Mouse (Mus musculus) limb, embryonic 15.5 days (tissue): ENCODE results near the gene Abhd4. TPM values are rescaled to one million over a fixed set of nuclear protein-coding genes. Genes with fewer than 3 reads are reported as not detected.

ENCODE experiments used
- ATAC-seq: fragments of 200-750 bp; cut with Nextera tagmentation; 2 replicates; pipeline ENCODE4 v1.8.0; 2017; ENCODE audit warnings: low read depth, moderate TSS enrichment; ENCODE audit not compliant: insufficient number of reproducible peaks, low FRiP score, low TSS enrichment
- H3K27ac ChIP-seq: fragments of 300-500 bp; sonication (generic); 2 replicates; pipeline ENCODE4 v1.5.1; 2015; ENCODE audit warnings: moderate library complexity, mild to moderate bottlenecking, inconsistent platforms
- H3K27me3 ChIP-seq: fragments of 300-500 bp; sonication (generic); 2 replicates; pipeline ENCODE4 v1.6.1; 2015; ENCODE audit warnings: inconsistent platforms
- H3K36me3 ChIP-seq: fragments of 300-500 bp; sonication (generic); 2 replicates; pipeline ENCODE4 v1.6.1; 2015; ENCODE audit warnings: inconsistent platforms
- H3K4me1 ChIP-seq: fragments of 300-500 bp; sonication (generic); 2 replicates; pipeline ENCODE4 v1.6.1; 2015; ENCODE audit warnings: inconsistent platforms
- H3K4me2 ChIP-seq: fragments of 300-500 bp; sonication (generic); 2 replicates; pipeline ENCODE4 v1.6.1; 2015; ENCODE audit warnings: mild to moderate bottlenecking, inconsistent platforms
- H3K4me3 ChIP-seq: fragments of 300-500 bp; sonication (generic); 2 replicates; pipeline ENCODE4 v1.5.1; 2015; ENCODE audit warnings: mild to moderate bottlenecking, inconsistent platforms
- H3K9ac ChIP-seq: fragments of 300-500 bp; sonication (generic); 2 replicates; pipeline ENCODE4 v1.6.1; 2015; ENCODE audit warnings: inconsistent platforms
- H3K9me3 ChIP-seq: fragments of 300-500 bp; sonication (generic); 2 replicates; pipeline ENCODE4 v1.6.1; 2016; ENCODE audit warnings: inconsistent platforms
- WGBS: fragments of 180-500 bp; shearing (Covaris S2); methylation state at CpG from one replicate; pipeline ENCODE4 v1.1.7; 2015; 5-methylcytosine and 5-hydroxymethylcytosine counted together
- polyA plus RNA-seq: library from polyadenylated mRNA; unstranded; fragments of >200 nt; fragmentation: Nextera tagmentation; extraction: Ambion mirVana; gene quantifications from 2 replicates; pipeline ENCODE4 v1.2.1, GENCODE M21; 2015

Abhd4 gene
- polyA plus RNA-seq, 1 experiment from 2014 or later, result 56.4 TPM

DNA sequence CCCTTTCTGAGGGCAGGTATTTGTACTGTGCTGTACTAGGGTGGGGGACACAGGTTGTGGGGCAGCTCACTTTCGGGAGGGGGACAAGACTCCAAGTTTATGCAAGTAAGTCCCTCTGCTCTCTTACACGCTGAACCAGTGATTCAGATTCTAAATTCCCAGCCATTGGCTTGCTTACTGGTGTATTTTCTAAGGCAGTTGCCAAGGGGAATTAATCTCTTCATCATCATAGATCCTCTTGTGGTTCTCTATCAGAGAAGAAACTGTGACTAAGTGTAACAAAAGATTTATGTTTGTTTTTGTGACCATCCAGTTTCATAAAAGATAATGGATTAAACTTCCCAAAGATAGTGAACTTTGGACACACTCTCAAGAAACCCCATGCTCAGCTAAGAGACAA is 40.3 kb upstream of the Abhd4 start:
- WGBS, result 87% methylated on average over 2 of the region's 2 CpGs
- Histone ChIP-seq H3K9me3 (no peaks in the 10 kb centered on the region), H3K9ac (no peak overlapping the region), H3K4me1 (peaks cover 2% of the 10 kb centered on the region), H3K27me3 (no peaks in the 10 kb centered on the region), H3K36me3 (no peaks in the 10 kb centered on the region), H3K4me3 (no peak overlapping the region), H3K27ac (no peak overlapping the region), H3K4me2 (no peak overlapping the region)
- ATAC-seq, result no peak

DNA sequence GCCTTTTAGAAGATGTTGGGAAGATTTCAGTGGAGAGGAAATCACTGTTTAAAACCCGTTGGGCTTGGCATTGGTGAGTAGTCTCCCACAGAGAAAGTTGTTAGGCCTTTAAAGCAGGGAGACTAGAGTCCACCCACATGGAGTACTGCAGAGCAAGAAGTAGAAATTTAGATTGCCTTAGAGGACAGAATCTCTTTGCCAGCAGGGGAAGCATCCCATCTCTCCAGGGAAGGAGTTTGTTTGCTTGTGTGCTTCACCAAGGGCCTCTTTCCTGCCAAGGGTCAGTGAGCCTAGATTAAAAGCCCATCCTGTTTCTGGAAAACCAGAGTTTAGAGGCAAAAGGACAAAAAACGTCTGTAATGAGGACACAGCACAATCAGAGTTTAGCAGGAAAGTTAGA is 39.5 kb upstream of the Abhd4 start:
- no peak overlapping the region for H3K4me2 ChIP-seq
- ATAC-seq, result no peak
- H3K27ac ChIP-seq, result no peak overlapping the region
- 18% methylated on average over 2 of the region's 2 CpGs for WGBS
- H3K4me1 ChIP-seq, result peaks cover 10% of the 10 kb centered on the region
- no peak overlapping the region for H3K9ac ChIP-seq
- H3K9me3 ChIP-seq, result no peaks in the 10 kb centered on the region
- no peaks in the 10 kb centered on the region for H3K36me3 ChIP-seq
- H3K27me3 ChIP-seq, result no peaks in the 10 kb centered on the region
- no peak overlapping the region for H3K4me3 ChIP-seq

DNA sequence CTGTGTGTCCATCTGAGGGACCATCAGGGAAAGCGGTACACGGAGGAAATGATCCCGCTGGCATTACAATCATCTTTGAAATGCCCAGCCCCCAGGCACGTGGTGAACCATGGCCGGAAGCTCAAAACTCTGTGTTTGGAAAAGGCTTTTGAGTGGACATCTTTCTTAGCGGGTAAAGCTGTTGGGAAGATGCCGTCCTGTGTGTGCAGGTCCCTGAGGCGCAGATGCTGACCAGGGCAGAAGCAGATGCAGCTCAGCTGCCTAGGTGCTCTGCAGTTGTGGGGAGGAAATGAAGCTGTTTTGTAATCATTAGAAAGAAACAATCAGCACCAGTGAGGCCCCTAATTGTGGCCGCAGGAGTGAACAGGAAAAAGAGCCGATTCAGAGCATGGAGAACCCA is 39.1 kb upstream of the Abhd4 start:
- Histone ChIP-seq H3K27me3 (no peaks in the 10 kb centered on the region), H3K36me3 (no peaks in the 10 kb centered on the region), H3K4me2 (no peak overlapping the region), H3K27ac (no peak overlapping the region), H3K9me3 (no peaks in the 10 kb centered on the region), H3K4me1 (peaks cover 13% of the 10 kb centered on the region), H3K9ac (no peak overlapping the region), H3K4me3 (no peak overlapping the region)
- WGBS, result 58% methylated on average over 10 of the region's 10 CpGs
- ATAC-seq, result no peak

DNA sequence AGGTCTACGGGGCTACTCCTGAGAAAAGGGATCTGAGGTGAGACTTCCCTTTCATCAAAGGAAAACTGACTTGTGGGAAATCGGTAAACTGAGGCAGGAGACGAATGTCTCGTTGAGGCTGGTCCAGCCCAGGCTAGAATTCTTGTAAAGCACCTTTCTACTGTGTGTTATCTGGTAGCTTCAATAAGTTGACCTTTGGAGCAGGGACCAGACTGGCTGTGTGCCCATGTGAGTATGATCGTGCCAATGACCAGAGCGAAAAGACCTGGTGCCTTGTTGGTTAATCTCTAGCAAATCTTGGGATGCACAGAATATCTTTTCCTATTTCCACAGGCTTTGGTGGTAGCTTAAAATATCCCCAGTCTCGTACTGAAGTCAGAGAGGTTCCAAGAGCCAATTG is 37.9 kb upstream of the Abhd4 start:
- peaks cover 13% of the 10 kb centered on the region for H3K4me1 ChIP-seq
- ATAC-seq, result no peak
- no peak overlapping the region for H3K27ac ChIP-seq
- WGBS, result 76% methylated on average over 7 of the region's 7 CpGs
- H3K4me2 ChIP-seq, result no peak overlapping the region
- no peak overlapping the region for H3K9ac ChIP-seq
- no peaks in the 10 kb centered on the region for H3K27me3 ChIP-seq
- no peak overlapping the region for H3K4me3 ChIP-seq
- no peaks in the 10 kb centered on the region for H3K9me3 ChIP-seq
- no peaks in the 10 kb centered on the region for H3K36me3 ChIP-seq

DNA sequence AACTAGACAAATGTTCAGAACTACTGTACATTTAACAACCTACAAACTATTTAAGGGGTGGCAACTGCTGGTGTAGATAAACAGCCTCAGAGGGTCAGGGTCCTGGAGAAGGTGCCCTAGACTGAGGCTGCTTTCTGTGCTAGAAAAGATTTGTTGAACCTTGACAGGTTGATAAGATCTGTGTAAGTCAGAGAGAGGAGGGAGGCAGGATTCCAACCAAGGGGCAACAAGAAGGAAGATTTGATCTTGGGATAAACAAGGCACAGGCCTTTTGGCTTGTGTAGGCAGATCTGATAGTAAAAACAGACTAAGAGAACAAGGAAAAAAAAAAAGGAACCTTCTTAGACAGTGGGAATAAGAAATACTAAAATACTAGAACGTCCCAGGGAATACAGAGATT is 35.8 kb upstream of the Abhd4 start:
- H3K27ac ChIP-seq, result no peak overlapping the region
- ATAC-seq, result no peak
- WGBS, result 24% methylated on average over 1 of the region's 1 CpGs

DNA sequence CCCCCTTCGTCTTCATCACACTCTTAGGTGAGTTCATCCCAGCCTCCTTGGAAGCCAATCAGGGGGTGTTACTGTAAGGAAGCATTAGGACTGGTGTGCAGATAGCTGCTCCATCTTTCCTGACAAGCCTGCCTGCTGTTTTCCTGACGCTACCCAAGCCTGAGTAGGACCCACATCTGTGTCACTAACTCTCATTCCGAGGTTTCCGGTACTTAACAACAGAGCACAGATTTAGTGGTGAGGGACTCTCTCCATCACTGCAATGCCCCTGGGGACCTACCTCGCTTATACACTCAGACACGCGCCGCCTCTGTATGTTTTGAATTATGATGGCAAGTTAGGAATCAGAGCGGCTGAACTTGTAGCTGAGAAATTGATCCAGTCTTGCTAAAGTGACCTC is 35.3 kb upstream of the Abhd4 start:
- H3K9ac ChIP-seq, result no peak overlapping the region
- no peaks in the 10 kb centered on the region for H3K36me3 ChIP-seq
- H3K4me3 ChIP-seq, result no peak overlapping the region
- ATAC-seq, result no peak
- H3K27ac ChIP-seq, result no peak overlapping the region
- H3K4me1 ChIP-seq, result peaks cover 15% of the 10 kb centered on the region
- no peaks in the 10 kb centered on the region for H3K27me3 ChIP-seq
- H3K4me2 ChIP-seq, result no peak overlapping the region
- H3K9me3 ChIP-seq, result no peaks in the 10 kb centered on the region
- WGBS, result 24% methylated on average over 9 of the region's 9 CpGs

More for the DNA sequence above, 35.8 kb upstream of the Abhd4 start:
- Histone ChIP-seq H3K9me3 (no peaks in the 10 kb centered on the region), H3K36me3 (no peaks in the 10 kb centered on the region), H3K4me2 (no peak overlapping the region), H3K9ac (no peak overlapping the region), H3K27me3 (no peaks in the 10 kb centered on the region), H3K4me3 (no peak overlapping the region), H3K4me1 (peaks cover 13% of the 10 kb centered on the region)

DNA sequence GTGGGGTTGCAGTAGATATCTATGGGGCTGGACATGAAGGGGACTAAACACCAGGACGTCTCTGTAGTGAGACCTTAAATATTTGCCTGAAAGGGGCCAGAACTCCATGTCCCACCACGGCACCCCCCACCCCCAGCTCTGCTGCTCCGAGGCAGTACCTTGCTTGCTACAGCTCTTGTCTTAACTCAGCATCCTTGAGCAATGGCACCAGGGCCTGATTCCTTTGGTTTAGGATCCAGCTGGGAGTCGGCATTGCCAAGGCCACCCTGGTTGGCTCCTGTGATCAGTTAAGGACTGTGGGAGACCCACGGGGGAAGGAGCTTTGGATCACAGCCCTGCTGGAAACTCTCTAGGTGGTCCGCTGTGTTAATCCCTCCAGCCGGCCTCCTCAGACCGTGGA is 34.7 kb upstream of the Abhd4 start:
- Histone ChIP-seq H3K4me2 (no peak overlapping the region), H3K4me1 (peaks cover 15% of the 10 kb centered on the region), H3K9ac (no peak overlapping the region), H3K4me3 (no peak overlapping the region), H3K36me3 (no peaks in the 10 kb centered on the region), H3K9me3 (no peaks in the 10 kb centered on the region), H3K27ac (0 out of 2 replicates have a peak overlapping the region, but pooled peaks have one; percentile 17), H3K27me3 (no peaks in the 10 kb centered on the region)
- no peak for ATAC-seq
- WGBS, result 22% methylated on average over 8 of the region's 8 CpGs

DNA sequence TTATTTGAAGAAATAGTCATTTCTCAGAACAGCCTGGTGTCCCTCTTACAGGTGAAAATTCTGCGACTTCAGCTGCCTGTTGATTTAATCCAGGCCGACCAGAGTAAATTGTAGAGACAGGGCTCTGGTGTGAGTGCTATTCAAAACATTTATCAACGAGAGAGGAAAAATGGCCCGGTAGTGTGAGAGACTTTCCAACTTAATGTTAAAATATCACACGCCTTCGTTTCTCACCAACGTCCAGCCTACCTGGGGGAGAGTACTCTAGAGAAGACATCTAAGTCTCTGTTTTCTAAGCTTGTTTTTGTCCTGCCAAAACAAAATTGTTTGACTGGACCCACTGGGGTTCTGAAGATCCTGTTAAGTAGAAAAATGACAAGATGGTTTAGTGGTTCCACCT is 34.1 kb upstream of the Abhd4 start:
- no peak overlapping the region for H3K4me3 ChIP-seq
- 55% methylated on average over 7 of the region's 7 CpGs for WGBS
- no peaks in the 10 kb centered on the region for H3K27me3 ChIP-seq
- ATAC-seq, result no peak
- no peaks in the 10 kb centered on the region for H3K36me3 ChIP-seq
- H3K9ac ChIP-seq, result no peak overlapping the region
- H3K9me3 ChIP-seq, result no peaks in the 10 kb centered on the region
- H3K27ac ChIP-seq, result no peak overlapping the region
- H3K4me2 ChIP-seq, result no peak overlapping the region
- H3K4me1 ChIP-seq, result peaks cover 18% of the 10 kb centered on the region

DNA sequence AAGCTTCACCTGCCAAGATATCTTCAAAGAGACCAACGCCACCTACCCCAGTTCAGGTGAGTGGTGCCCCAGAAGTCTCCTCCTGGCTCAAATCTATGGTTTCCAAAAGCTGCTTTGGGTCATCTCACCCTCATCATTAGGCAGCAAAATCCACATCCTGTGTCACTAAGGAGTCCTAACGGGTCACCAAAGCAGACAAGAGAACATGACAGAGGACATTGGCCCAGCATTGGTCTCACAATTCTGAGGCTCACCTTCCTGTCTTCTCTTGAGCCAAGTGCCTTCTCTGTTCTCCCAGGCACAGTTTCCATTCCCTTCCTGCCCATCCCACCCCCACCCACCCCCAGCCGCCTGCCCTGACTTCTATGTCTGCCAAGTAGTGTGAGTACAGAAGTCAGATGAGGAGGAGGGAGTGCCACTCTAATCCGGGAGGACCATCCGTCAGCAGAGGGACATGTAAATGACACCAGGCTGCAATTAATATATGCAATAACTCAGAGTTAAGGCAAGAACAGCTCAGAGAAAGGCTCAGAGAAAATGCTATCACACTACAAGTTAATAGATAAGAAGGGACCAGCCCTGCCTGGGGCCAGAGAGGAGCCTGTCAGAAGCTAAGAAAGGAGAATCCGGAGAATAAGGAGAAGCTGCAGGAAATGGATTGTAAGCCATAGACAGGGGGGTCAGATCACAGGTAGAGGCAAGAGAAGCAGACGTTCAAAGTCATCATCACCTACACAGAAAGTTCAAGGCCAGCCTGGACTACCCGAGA is 33.1 kb upstream of the Abhd4 start:
- peaks cover 25% of the 10 kb centered on the region for H3K4me1 ChIP-seq
- no peak overlapping the region for H3K4me2 ChIP-seq
- no peaks in the 10 kb centered on the region for H3K36me3 ChIP-seq
- 75% methylated on average over 8 of the region's 8 CpGs for WGBS
- H3K27ac ChIP-seq, result no peak overlapping the region
- H3K9me3 ChIP-seq, result no peaks in the 10 kb centered on the region
- no peak overlapping the region for H3K9ac ChIP-seq
- no peaks in the 10 kb centered on the region for H3K27me3 ChIP-seq
- H3K4me3 ChIP-seq, result no peak overlapping the region
- no peak for ATAC-seq

DNA sequence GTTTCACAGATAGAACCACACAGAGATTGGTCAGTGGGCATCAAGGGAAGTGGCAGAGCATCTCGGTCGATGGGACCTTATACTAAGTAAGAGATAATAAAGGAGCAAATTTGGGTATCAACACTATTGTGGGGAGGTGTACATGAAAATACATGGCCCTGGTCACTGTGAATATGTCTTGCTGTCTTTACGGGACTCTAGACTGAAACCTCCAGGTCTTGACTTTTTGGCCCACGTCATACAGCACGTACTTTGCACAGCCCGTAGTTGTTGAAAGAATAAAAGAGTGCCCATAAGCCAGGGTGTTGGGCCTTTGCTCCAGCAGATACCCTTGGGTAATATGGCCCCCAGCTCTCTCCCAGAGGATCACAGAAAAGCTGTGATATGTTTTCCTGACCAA is 32.3 kb upstream of the Abhd4 start:
- ATAC-seq, result no peak
- H3K27me3 ChIP-seq, result no peaks in the 10 kb centered on the region

DNA sequence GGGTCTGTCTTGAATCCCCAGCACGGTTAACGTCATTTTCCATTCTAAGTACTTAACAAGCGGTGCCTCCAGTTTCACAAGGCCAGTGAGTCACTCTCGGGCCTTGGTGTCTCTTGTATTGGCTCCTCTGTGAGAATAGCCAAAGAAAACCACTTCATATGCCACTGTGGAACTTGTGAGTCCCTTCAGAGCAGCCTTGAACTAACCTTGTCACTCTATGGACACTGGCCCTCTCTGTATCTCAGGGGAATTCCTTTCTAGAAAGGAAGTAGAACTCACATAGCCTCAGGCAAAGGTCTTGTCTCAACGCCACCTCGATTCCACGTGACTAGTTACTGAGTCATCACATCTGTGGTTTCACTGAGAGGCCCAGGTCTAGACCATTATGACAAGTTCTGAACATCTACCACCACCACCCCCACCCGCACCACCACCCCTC is 31.7 kb upstream of the Abhd4 start:
- WGBS, result 59% methylated on average over 8 of the region's 8 CpGs
- Histone ChIP-seq H3K4me2 (no peak overlapping the region), H3K9ac (no peak overlapping the region), H3K9me3 (no peaks in the 10 kb centered on the region), H3K4me1 (peaks cover 30% of the 10 kb centered on the region), H3K4me3 (no peak overlapping the region), H3K27me3 (no peaks in the 10 kb centered on the region), H3K27ac (no peak overlapping the region), H3K36me3 (no peaks in the 10 kb centered on the region)
- no peak for ATAC-seq

More for the DNA sequence above, 32.3 kb upstream of the Abhd4 start:
- H3K36me3 ChIP-seq, result no peaks in the 10 kb centered on the region
- no peak overlapping the region for H3K4me3 ChIP-seq
- H3K4me2 ChIP-seq, result no peak overlapping the region
- WGBS, result 94% methylated on average over 6 of the region's 6 CpGs
- no peak overlapping the region for H3K9ac ChIP-seq
- no peaks in the 10 kb centered on the region for H3K9me3 ChIP-seq
- H3K27ac ChIP-seq, result no peak overlapping the region
- peaks cover 25% of the 10 kb centered on the region for H3K4me1 ChIP-seq

DNA sequence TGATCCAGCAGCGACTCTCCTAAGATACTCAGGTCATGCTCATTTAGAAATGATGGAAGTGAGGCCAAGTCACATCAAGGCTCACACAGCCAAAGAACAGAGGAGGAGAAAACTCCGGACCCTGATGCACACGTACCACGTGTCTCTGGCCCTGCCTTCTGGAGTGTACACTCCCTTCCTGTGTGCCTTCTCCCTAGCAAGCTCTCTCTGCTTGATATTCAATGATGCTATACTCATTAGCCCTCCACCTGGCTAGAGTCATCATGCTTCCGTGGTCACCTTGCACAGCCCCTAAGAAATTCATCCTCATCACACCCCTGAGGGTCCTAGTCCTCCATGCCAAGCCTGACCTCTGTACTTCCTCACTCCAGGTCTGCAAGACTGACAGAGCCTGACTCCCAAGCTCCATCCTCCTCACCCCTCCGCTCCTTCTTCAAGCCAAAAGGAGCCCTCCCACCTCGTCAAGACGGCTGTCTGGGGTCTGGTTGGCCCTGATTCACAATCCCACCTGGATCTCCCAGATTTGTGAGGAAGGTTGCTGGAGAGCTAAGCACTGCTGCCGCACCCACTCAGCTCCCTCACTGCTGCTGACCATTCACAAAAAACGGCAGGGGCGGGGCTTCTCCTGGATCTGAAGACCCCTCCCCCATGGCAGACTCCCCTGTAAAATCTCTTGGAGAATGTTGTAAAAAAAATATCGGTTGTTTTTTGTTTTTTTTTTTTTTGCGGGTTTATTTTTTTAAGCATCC is 30.5 kb upstream of the Abhd4 start:
- Histone ChIP-seq H3K9me3 (no peaks in the 10 kb centered on the region), H3K36me3 (no peaks in the 10 kb centered on the region), H3K27me3 (no peaks in the 10 kb centered on the region), H3K9ac (no peak overlapping the region), H3K4me3 (no peak overlapping the region), H3K4me2 (no peak overlapping the region), H3K27ac (no peak overlapping the region), H3K4me1 (peaks cover 40% of the 10 kb centered on the region)
- WGBS, result 47% methylated on average over 13 of the region's 13 CpGs
- no peak for ATAC-seq
